Mouse (Mus musculus) B cell, adult 2 months (primary cell): ENCODE data around the gene Tspan9.

ENCODE experiments used
- DNase-seq, 2 experiments: peaks; one replicate each; pipeline ENCODE4 v3.0.0; 2022

Gene Tspan9

GRCm38 (mm10) chr6:128132581-128132980 lies 10.8 kb downstream of the Tspan9 start:
- DNase-seq: no peak

DNA sequence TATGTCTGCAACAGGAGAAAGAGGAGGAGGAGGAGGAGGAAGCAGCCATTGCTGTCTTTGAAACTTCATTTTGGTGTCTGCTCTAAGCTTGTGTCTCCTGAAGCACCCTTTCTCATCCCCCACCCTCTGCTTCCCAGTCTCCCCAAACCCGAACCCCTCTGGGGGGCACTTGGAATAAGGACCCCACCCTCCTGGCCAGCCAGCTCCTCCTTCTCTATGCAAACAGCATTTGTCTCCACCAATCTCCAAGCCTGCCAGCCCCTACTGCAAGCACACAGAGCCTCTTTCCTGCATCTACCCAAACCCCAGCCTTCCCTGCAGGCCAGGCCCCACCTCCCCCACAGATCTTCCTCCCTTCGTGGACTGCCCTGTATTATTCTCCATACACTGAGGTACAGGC lies 12.0 kb downstream of the Tspan9 start:
- no peak for DNase-seq

DNA sequence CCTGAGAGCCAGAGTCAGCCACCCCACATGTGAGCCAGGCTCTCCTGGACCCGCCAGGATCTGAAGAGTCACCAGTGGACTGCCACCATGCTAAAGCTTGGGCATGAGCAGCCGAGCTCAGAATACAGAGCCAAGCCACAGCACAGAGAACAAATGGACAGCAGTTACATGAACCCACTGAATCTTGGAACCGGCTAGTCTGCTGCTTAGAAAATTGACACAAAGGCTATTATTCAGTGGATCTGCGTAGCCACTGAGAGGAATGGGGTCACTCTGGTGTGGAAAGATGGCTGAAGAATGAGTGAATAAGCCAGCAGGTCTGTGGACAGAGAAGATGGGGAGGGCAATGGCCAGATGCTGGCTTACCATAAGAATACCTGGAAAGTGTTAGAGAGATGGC lies 12.7 kb downstream of the Tspan9 start:
- no peak for DNase-seq

- no peak for DNase-seq
These were observed 14.0 kb downstream of the Tspan9 start for GRCm38 (mm10) chr6:128129382-128129781.

DNA sequence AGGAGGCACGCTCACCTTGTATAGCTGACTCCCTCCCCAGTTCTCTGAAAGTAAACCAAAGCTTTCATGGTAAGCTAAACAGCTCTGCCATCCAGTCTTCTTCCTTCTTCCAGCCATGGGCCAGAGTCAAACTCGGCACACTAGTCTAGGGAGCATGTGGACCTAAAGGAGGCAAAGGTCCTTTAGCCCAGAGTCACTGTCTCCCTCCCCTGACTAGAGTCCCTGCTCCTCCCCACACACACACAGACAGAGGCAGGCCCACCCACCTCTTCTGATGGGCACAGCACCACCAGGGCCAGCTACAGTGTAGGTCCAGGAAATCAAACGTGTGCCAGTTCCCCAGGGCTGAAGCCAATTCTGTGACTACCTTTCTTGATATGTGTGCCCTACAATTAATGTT lies 16.1 kb downstream of the Tspan9 start:
- DNase-seq: no peak

DNA sequence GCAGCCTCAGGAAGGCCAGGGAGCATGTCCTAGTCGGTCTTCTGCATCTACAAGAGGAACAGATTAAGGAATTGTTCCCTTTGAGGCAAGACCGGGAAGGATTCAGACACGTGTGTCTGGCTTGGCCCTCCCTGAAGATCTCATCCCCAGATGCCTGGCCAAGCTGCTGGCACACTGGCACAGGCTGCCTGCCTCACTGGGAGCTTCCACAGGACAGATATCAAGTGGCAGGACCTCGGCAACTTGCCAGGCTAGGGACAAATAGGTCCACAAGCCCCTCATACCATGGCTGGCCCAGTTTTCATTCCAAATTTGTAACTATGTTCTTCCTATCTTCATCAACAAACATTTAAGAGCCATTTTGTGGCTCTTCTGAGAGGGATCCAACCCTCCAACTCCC lies 16.5 kb downstream of the Tspan9 start:
- DNase-seq: no peak

- no peak for DNase-seq
These were observed 17.9 kb downstream of the Tspan9 start for GRCm38 (mm10) chr6:128125464-128125863.

- DNase-seq: no peak
These were observed 19.0 kb downstream of the Tspan9 start for GRCm38 (mm10) chr6:128124222-128124971.

DNA sequence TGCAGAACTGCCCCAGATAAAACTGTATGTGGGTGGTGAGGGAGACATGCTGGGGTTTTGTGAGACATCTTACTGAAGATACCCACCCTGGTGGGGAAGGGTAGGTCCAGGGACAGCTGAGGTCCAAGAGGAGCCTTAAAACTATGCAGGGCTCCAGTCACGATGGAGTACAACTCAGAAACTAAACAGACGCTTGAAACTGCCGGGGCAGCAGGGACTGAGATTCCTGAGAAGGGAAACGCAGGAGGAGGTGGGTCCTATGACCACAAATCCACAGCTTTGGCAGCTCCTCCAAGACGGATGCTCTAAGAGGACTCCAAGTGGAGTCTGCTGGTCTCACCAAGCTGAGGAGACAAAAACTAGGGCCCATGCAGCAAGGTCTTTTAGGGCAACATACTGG lies 21.3 kb downstream of the Tspan9 start:
- DNase-seq: no peak

GRCm38 (mm10) chr6:128121691-128122090 lies 21.7 kb downstream of the Tspan9 start:
- no peak for DNase-seq

- no peak for DNase-seq
These were observed 22.6 kb downstream of the Tspan9 start for GRCm38 (mm10) chr6:128120806-128121205.

GRCm38 (mm10) chr6:128118670-128119230 lies 24.6 kb downstream of the Tspan9 start:
- no peak for DNase-seq

DNA sequence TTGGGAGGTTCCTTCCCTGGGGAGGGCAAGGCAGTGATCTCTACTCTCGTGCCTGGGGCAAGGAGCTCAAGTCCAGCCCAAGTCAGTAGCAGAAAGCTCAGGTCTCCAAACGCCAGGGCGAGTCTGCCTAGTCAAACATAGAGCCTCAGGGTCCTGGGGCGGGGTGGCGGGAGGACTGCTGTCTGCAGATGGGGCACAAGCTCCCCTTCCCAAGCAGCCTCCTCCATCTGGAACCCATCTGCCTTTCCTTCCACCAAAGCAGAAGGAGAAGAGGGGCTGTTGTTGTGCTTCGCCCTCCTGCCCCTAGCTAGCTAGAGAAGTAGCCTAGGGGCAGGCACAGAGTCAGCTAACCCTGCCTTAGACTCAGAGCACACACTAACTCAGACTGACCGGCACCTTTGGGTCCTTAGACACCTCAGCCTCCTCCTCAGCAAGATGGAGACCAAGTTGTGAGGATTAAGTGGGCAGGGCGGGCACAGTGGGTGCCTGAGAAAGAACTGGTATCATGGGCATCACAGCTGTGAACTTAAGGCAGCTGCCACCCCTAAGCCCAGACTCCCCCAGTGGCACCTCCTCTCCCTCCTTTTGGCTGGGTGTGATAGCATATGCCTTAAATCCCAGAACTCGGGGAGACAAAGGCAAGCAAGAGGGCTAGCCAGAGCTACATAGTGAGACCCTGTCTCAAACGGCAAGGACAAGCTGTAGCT lies 26.4 kb downstream of the Tspan9 start:
- no peak for DNase-seq

- no peak for DNase-seq
These were observed 27.1 kb downstream of the Tspan9 start for GRCm38 (mm10) chr6:128116344-128116743.

- no peak for DNase-seq
These were observed 28.3 kb downstream of the Tspan9 start for GRCm38 (mm10) chr6:128115121-128115520.

DNA sequence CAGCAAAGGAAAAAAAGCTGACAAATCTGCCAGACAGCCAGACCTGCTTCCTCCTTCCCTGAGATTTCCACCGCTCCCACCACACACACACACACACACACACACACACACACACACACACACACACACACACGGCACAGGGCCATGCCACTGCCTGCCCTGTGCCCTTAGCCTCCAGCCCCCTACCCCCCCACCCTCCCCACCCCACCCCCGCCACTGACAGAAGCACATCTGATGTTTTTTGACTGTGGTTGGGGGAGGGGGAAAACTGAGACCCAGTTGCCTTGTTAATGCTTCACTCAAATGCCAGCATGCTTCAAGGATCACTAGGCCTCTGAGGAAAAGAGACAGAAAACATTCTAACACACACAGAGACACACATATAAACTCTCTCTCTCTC lies 30.8 kb downstream of the Tspan9 start:
- no peak for DNase-seq

DNA sequence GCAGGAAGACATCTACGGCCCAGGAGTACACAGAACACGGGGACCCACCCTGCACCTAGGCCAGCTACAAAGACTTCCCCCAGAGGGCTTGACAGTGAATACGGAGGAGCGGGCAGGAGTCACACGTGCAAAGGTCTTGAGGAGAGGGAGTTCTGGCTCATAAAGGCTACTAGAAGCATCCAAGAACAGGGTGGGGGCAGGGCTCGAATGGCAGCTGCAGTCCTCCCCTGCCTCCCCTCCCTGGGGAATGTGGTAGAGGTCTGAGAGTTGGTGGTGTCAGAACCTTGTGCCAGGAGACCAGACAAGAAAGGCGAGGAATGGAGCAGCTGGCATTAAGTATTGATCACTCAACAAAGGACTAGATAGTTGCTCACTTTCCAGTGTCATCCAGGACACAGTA lies 31.6 kb downstream of the Tspan9 start:
- DNase-seq: no peak

GRCm38 (mm10) chr6:128108324-128109035 lies 34.9 kb downstream of the Tspan9 start:
- DNase-seq: no peak

- no peak for DNase-seq
These were observed 35.7 kb downstream of the Tspan9 start for GRCm38 (mm10) chr6:128107698-128108097.

DNA sequence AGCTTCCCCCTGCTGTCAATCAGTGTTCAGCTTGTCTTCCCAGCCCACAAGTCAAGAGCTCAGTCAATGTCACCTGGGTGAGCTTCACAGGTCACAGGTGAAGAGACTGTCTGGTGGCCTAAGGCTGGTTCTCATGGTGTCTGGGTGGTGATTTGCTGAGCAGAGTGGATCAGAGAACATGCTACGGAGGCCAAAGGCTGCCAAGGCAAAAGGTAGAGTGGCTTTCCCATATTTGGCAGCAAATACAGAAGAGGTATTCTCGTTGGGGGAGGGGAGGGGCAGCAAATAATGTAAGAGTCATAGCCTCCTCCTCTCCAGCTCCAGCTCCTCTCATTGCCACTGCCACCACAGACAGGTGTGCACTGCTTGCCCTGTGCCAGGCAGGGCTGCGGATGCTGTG lies 37.2 kb downstream of the Tspan9 start:
- DNase-seq: no peak

DNA sequence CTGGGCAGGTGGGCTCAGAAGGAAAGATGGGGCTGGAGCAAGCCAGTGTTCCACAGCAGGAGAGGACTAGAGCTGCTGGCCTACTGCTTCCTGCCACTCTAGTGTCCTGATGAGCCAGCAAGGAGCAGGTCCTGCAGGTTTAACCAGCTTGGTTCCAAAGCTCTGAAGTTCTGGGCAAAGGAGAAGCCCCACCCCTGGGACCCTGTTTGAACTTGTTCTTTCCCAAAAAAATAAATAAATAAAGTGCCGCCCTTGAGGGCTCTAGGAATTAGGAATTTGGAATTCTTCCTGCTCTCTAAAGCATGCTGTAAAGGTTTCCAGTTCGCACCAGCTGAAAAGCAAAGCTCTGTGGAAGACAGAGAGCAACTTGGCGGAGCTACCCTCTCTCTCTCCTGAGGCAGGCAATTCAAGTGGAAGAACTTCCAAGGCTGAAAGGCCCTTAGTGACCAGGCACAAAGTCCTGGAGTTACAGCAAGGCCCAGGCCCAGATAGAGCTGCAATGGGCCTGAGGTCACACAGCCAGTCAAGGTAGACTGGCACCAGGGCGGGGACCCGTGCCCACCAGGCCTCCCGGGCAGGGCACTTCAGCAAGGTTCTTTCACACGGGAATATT lies 38.6 kb downstream of the Tspan9 start:
- DNase-seq: no peak

DNA sequence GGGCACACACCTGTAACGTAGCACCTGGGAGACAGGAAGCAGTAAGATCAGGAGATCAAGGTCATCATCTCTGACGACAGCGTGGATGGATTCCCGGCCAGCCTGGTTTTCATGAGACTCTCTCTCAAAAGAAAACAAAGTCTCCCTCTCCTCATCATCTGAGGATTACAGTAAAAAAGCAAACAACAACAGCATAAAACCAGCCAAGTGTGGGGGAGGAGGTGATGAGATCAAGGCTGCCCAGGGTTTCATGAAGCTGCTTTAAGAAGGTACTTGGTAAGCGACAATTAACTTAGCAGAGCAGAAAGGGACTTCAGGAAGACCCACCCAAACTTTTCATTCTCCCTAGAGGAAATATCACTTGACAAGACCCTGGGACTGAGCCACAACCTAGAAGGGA lies 39.5 kb downstream of the Tspan9 start:
- DNase-seq: no peak
